Comparison of ENCODE assay signal across 19 mouse cellular contexts in the genomic region with DNA sequence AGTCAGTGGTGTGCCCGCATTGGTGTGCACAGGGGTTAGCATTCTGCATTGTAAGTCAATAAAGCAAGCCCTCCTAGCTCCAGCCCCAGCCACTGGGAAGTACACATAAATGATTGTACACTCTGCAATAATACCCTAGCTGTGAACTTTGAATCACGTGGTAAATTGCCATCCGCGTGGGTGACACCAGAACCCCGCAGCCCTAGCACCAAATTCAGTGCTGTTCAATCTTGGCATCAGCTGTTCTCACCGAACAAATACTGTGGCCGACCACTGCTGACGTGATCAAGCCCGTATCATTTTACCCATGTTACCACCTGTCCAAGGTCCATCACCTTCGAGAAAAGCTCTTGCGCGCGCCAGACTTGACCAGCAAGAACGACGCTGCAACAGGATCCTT.
"Had no signal": no experiment of that assay in that cellular context is flagged by ENCODE, and none has a peak within 500 bp of the region (broad histone marks: within the 10 kb centered on the region; RNA-seq: fewer than 3 reads in every experiment).

No protein-coding gene starts in this region.

- H3K9me3 ChIP-seq: kidney, embryonic 15.5 days; liver, embryonic 13.5 days; neural tube, embryonic 12.5 days; neural tube, embryonic 15.5 days had no signal

- H3K27me3 ChIP-seq: kidney, embryonic 15.5 days; liver, embryonic 13.5 days; neural tube, embryonic 12.5 days; neural tube, embryonic 15.5 days had no signal

- H3K4me2 ChIP-seq: kidney, embryonic 15.5 days; liver, embryonic 13.5 days; midbrain, embryonic 11.5 days; neural tube, embryonic 12.5 days; neural tube, embryonic 15.5 days had no signal

- H3K9ac ChIP-seq: kidney, embryonic 15.5 days; liver, embryonic 13.5 days; neural tube, embryonic 12.5 days; neural tube, embryonic 15.5 days had no signal

- H3K27ac ChIP-seq: kidney, embryonic 15.5 days; liver, embryonic 13.5 days; neural tube, embryonic 12.5 days; neural tube, embryonic 15.5 days; stomach, postnatal 0 days had no signal

- H3K36me3 ChIP-seq: kidney, embryonic 15.5 days; liver, embryonic 13.5 days; neural tube, embryonic 12.5 days; neural tube, embryonic 15.5 days had no signal

- DNase-seq: kidney, adult 8-10 months; kidney, postnatal 10 days; kidney, postnatal 36 days; left cerebral cortex, postnatal 4 days; liver, embryonic 13.5 days; lung, adult 2 months; lung, postnatal 14 days; lung, postnatal 4 days; midbrain, embryonic 14.5 days; right cerebral cortex, adult 18-20 months; right cerebral cortex, postnatal 14 days; right cerebral cortex, postnatal 4 days; thymus, adult 18-20 months; thymus, postnatal 36 days had no signal

- H3K4me3 ChIP-seq: kidney, embryonic 15.5 days; liver, embryonic 13.5 days; neural tube, embryonic 12.5 days; neural tube, embryonic 15.5 days had no signal
